Mouse (Mus musculus) cerebellum, adult 2 months (tissue): ENCODE data around the gene Chn1.

Experiments
- CTCF ChIP-seq: fragments of 200-500 bp; IDR thresholded peaks from 2 replicates; pipeline ENCODE4 v1.5.1; 2011; ENCODE audit warnings: low read depth, mild to moderate bottlenecking, control low read depth, low read length, moderate library complexity, borderline replicate concordance; ENCODE audit not compliant: insufficient read depth
- POLR2A ChIP-seq: fragments of 200-500 bp; IDR thresholded peaks from 2 replicates; pipeline ENCODE4 v1.6.1; 2011; ENCODE audit warnings: low read length, control low read depth, borderline replicate concordance; ENCODE audit not compliant: insufficient read depth

- TF ChIP-seq CTCF (no peak), POLR2A (no peak)
Observed at GRCm38 (mm10) chr2:73571304-73571703, 203.8 kb downstream of the Chn1 start.
